Mouse (Mus musculus): ENCODE measurements around the gene Cd300lf. TPM values are rescaled to one million over a fixed set of nuclear protein-coding genes. Genes with fewer than 3 reads are reported as not detected.

Gene Cd300lf
- polyA plus RNA-seq, 1 experiment from 2014 or later, result not detected

- Histone ChIP-seq H3K4me2 (replicated peaks) (peak within 1 kb of the TSS; percentile 72), H3K36me3 (replicated peaks; ENCODE audit: control insufficient read depth, insufficient read depth) (no peaks in the 10 kb centered on the region), H3K27ac (peak within 1 kb of the TSS; percentile 48), H3K9me3 (ENCODE audit: control insufficient read depth, low read length) (no peaks in the 10 kb centered on the region), H3K4me1 (replicated peaks; ENCODE audit: control insufficient read depth, insufficient read depth, low read length) (peaks cover 13% of the 10 kb centered on the region; the same call in 1 of the 2 replicates), H3K27me3 (ENCODE audit: control insufficient read depth, insufficient read depth, low read length) (peaks cover 51% of the 10 kb centered on the region), H3K4me3 (replicated peaks; ENCODE audit: low read length) (peak within 1 kb of the TSS; percentile 56), H3K9ac (peak within 1 kb of the TSS; percentile 60)
- ATAC-seq (ENCODE audit: low FRiP score), result peak; percentile 92
- WGBS, result 0% methylated on average over 47 of the region's 47 CpGs
- DNase-seq (ENCODE audit: low spot score), result peak; percentile 88
Observed at GRCm38 (mm10) chr11:115162832-115163480, 29.2 kb upstream of the Cd300lf start, which contains the start of gene Slc9a3r1. Gene Slc9a3r1 (plus strand): TSS chr11:115163341.

- no peak overlapping the region for H3K9ac ChIP-seq
- peak overlapping the region; percentile 56; the same call in 1 of the 2 replicates for H3K4me3 ChIP-seq (replicated peaks; ENCODE audit: low read length)
- WGBS, result 24% methylated on average over 9 of the region's 9 CpGs
- H3K4me1 ChIP-seq (replicated peaks; ENCODE audit: control insufficient read depth, insufficient read depth, low read length), result peaks cover 13% of the 10 kb centered on the region; the same call in 1 of the 2 replicates
- ATAC-seq (ENCODE audit: low FRiP score) (no peak), DNase-seq (ENCODE audit: low spot score) (no peak)
- peak overlapping the region; percentile 72 for H3K4me2 ChIP-seq (replicated peaks)
- peaks cover 51% of the 10 kb centered on the region for H3K27me3 ChIP-seq (ENCODE audit: control insufficient read depth, insufficient read depth, low read length)
- no peaks in the 10 kb centered on the region for H3K9me3 ChIP-seq (ENCODE audit: control insufficient read depth, low read length)
- H3K36me3 ChIP-seq (replicated peaks; ENCODE audit: control insufficient read depth, insufficient read depth), result no peaks in the 10 kb centered on the region
- 0 out of 2 replicates have a peak overlapping the region, but pooled peaks have one; percentile 48 for H3K27ac ChIP-seq
Observed at GRCm38 (mm10) chr11:115162205-115162601, 28.4 kb upstream of the Cd300lf start.

- no peak for DNase-seq (ENCODE audit: low spot score)
- WGBS, result 65% methylated on average over 9 of the region's 9 CpGs
- no peak for ATAC-seq (ENCODE audit: low FRiP score)
- H3K27ac ChIP-seq, result no peak overlapping the region
- no peaks in the 10 kb centered on the region for H3K9me3 ChIP-seq (ENCODE audit: control insufficient read depth, low read length)
- H3K4me3 ChIP-seq (replicated peaks; ENCODE audit: low read length), result no peak overlapping the region
- H3K4me1 ChIP-seq (replicated peaks; ENCODE audit: control insufficient read depth, insufficient read depth, low read length), result peaks cover 13% of the 10 kb centered on the region; the same call in 1 of the 2 replicates
- H3K9ac ChIP-seq, result no peak overlapping the region
- H3K36me3 ChIP-seq (replicated peaks; ENCODE audit: control insufficient read depth, insufficient read depth), result no peaks in the 10 kb centered on the region
- no peak overlapping the region for H3K4me2 ChIP-seq (replicated peaks)
- H3K27me3 ChIP-seq (ENCODE audit: control insufficient read depth, insufficient read depth, low read length), result peaks cover 55% of the 10 kb centered on the region
Observed at GRCm38 (mm10) chr11:115161578-115162204, 27.9 kb upstream of the Cd300lf start.

- no peak overlapping the region for H3K9ac ChIP-seq
- H3K27ac ChIP-seq, result no peak overlapping the region
- peaks cover 13% of the 10 kb centered on the region; the same call in 1 of the 2 replicates for H3K4me1 ChIP-seq (replicated peaks; ENCODE audit: control insufficient read depth, insufficient read depth, low read length)
- no peaks in the 10 kb centered on the region for H3K36me3 ChIP-seq (replicated peaks; ENCODE audit: control insufficient read depth, insufficient read depth)
- no peak overlapping the region for H3K4me3 ChIP-seq (replicated peaks; ENCODE audit: low read length)
- peak; percentile 71 for DNase-seq (ENCODE audit: low spot score)
- peaks cover 60% of the 10 kb centered on the region for H3K27me3 ChIP-seq (ENCODE audit: control insufficient read depth, insufficient read depth, low read length)
- no peak for ATAC-seq (ENCODE audit: low FRiP score)
- H3K9me3 ChIP-seq (ENCODE audit: control insufficient read depth, low read length), result no peaks in the 10 kb centered on the region
- no peak overlapping the region for H3K4me2 ChIP-seq (replicated peaks)
- 28% methylated on average over 10 of the region's 10 CpGs for WGBS
Observed at GRCm38 (mm10) chr11:115160883-115161577, 27.2 kb upstream of the Cd300lf start.

GRCm38 (mm10) chr11:115160016-115160797, 26.4 kb upstream of the Cd300lf start:
- ATAC-seq (ENCODE audit: low FRiP score) (no peak), DNase-seq (ENCODE audit: low spot score) (no peak)
- no peak overlapping the region for H3K4me3 ChIP-seq (replicated peaks; ENCODE audit: low read length)
- peaks cover 60% of the 10 kb centered on the region for H3K27me3 ChIP-seq (ENCODE audit: control insufficient read depth, insufficient read depth, low read length)
- H3K9ac ChIP-seq, result no peak overlapping the region
- no peaks in the 10 kb centered on the region for H3K36me3 ChIP-seq (replicated peaks; ENCODE audit: control insufficient read depth, insufficient read depth)
- H3K4me1 ChIP-seq (replicated peaks; ENCODE audit: control insufficient read depth, insufficient read depth, low read length), result peaks cover 13% of the 10 kb centered on the region; the same call in 1 of the 2 replicates
- 37% methylated on average over 11 of the region's 11 CpGs for WGBS
- no peak overlapping the region for H3K4me2 ChIP-seq (replicated peaks)
- no peak overlapping the region for H3K27ac ChIP-seq
- H3K9me3 ChIP-seq (ENCODE audit: control insufficient read depth, low read length), result no peaks in the 10 kb centered on the region

GRCm38 (mm10) chr11:115157933-115158719, 24.3 kb upstream of the Cd300lf start:
- H3K9me3 ChIP-seq (ENCODE audit: control insufficient read depth, low read length), result no peaks in the 10 kb centered on the region
- no peak overlapping the region for H3K4me2 ChIP-seq (replicated peaks)
- peaks cover 4% of the 10 kb centered on the region; the same call in 1 of the 2 replicates for H3K4me1 ChIP-seq (replicated peaks; ENCODE audit: control insufficient read depth, insufficient read depth, low read length)
- no peak for DNase-seq (ENCODE audit: low spot score)
- 44% methylated on average over 12 of the region's 12 CpGs for WGBS
- peaks cover 61% of the 10 kb centered on the region for H3K27me3 ChIP-seq (ENCODE audit: control insufficient read depth, insufficient read depth, low read length)
- no peak overlapping the region for H3K9ac ChIP-seq
- no peak overlapping the region for H3K27ac ChIP-seq
- no peak overlapping the region for H3K4me3 ChIP-seq (replicated peaks; ENCODE audit: low read length)
- ATAC-seq (ENCODE audit: low FRiP score), result no peak
- no peaks in the 10 kb centered on the region for H3K36me3 ChIP-seq (replicated peaks; ENCODE audit: control insufficient read depth, insufficient read depth)

GRCm38 (mm10) chr11:115155053-115155634, 21.4 kb upstream of the Cd300lf start:
- Histone ChIP-seq H3K27ac (no peak overlapping the region), H3K9me3 (ENCODE audit: control insufficient read depth, low read length) (no peaks in the 10 kb centered on the region), H3K27me3 (ENCODE audit: control insufficient read depth, insufficient read depth, low read length) (peaks cover 44% of the 10 kb centered on the region), H3K36me3 (replicated peaks; ENCODE audit: control insufficient read depth, insufficient read depth) (no peaks in the 10 kb centered on the region), H3K4me2 (replicated peaks) (no peak overlapping the region), H3K4me3 (replicated peaks; ENCODE audit: low read length) (no peak overlapping the region), H3K4me1 (replicated peaks; ENCODE audit: control insufficient read depth, insufficient read depth, low read length) (no peaks in the 10 kb centered on the region; the same call in 1 of the 2 replicates), H3K9ac (no peak overlapping the region)
- ATAC-seq (ENCODE audit: low FRiP score), result no peak
- WGBS, result 17% methylated on average over 5 of the region's 5 CpGs
- no peak for DNase-seq (ENCODE audit: low spot score)

GRCm38 (mm10) chr11:115153699-115154292, 20.0 kb upstream of the Cd300lf start:
- peak overlapping the region; percentile 27 for H3K4me2 ChIP-seq (replicated peaks)
- H3K27me3 ChIP-seq (ENCODE audit: control insufficient read depth, insufficient read depth, low read length), result peaks cover 44% of the 10 kb centered on the region
- H3K4me3 ChIP-seq (replicated peaks; ENCODE audit: low read length), result peak overlapping the region; percentile 8
- no peaks in the 10 kb centered on the region; the same call in 1 of the 2 replicates for H3K4me1 ChIP-seq (replicated peaks; ENCODE audit: control insufficient read depth, insufficient read depth, low read length)
- no peak overlapping the region for H3K27ac ChIP-seq
- H3K9ac ChIP-seq, result no peak overlapping the region
- ATAC-seq (ENCODE audit: low FRiP score), result peak; percentile 38; the same call in 1 of the 2 replicates
- no peaks in the 10 kb centered on the region for H3K36me3 ChIP-seq (replicated peaks; ENCODE audit: control insufficient read depth, insufficient read depth)
- WGBS, result under 1% methylated on average over 33 of the region's 35 CpGs
- no peaks in the 10 kb centered on the region for H3K9me3 ChIP-seq (ENCODE audit: control insufficient read depth, low read length)
- DNase-seq (ENCODE audit: low spot score), result peak; percentile 66
